Mouse (Mus musculus) c-Kit-positive CD71-positive TER-119-positive erythroid progenitor cells, embryonic 14.5 days (primary cell): ENCODE measurements around the gene Wdfy3.

Source experiments
- DNase-seq: peaks from one replicate; pipeline ENCODE4 v3.0.0-alpha.2; 2013; ENCODE audit warnings: low spot score

The Wdfy3 gene

DNA sequence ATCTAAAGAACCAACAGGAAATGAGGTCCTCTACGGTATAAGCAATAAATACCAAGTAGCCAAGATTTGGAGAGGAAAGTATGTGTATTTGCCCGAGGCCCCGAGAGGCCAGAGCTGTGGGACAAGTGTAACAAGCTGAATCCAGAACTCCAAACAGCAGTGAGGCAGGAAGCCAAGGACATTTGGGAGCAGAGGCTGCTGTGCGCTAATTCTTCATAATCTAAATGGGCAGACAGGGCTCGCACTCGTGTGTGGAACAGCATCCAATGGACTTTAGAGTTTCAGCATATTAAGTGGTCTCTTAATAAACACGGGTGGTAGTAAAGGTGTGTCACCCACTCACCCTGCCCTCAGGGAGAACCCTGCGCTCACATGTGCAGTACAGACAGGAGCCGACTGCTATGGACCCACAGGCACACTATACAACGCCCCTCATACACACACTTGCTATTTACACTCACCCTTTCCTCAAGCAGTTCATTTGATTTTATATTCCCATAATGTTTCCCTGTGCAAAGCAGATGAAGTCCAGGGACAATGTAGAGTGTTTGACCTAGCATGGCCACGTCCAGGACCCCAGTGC lies 15.1 kb downstream of the Wdfy3 start:
- no peak for DNase-seq

GRCm38 (mm10) chr5:102052906-102053305 lies 16.8 kb downstream of the Wdfy3 start:
- no peak for DNase-seq

GRCm38 (mm10) chr5:102052465-102052864 lies 17.3 kb downstream of the Wdfy3 start:
- DNase-seq = no peak

- no peak for DNase-seq
These were observed 19.0 kb downstream of the Wdfy3 start for GRCm38 (mm10) chr5:102050677-102051076.

- DNase-seq = no peak
These were observed 21.3 kb downstream of the Wdfy3 start for GRCm38 (mm10) chr5:102048416-102048815.

- DNase-seq = no peak
These were observed 23.1 kb downstream of the Wdfy3 start for GRCm38 (mm10) chr5:102046617-102047116.

DNA sequence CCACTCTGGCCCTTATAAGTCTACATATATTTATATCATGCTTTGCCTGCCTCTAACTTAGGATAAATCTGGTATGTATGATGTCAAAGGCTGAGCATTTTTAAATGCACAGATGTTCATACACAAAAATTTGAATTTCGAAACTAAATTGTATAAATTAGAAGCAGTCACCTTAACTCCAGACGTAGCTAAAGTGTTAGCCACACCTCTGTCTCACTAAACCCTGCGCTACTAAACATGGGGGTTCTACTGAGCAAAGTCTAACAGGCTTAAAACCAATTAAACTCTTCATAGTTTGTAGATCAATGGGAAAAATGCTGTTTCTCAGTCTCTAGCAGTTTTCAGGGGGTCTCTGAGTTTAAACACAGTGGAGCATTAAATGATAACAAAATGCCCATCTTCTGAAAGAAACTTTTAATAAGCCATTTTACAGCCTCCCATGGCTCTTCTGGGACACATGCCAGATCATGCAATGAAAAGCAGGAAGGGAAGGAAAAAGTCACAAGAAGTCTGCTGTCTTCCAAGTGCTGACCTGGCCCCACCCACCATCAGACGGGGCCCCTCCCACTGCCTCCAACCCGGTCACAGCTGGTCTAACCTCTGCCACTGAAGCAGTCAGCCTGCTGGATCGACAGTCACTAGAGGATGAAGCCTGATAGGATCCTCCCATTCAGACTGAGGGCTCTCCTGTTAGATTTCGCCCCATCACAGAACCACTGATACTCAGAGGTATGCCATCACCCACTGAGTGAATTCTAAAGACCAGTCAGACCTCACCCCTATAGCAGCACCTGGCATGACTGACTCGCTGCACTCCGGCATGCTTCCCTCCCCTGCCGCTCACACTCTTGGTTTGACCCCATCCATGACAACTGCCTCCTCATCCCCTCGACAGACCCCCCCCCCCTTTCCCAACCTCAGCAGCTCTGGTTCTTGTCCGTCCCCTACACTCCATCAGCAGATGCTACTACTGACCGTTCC lies 23.8 kb downstream of the Wdfy3 start:
- DNase-seq = peak; percentile 61

- peak; percentile 80 for DNase-seq
These were observed 24.5 kb downstream of the Wdfy3 start for GRCm38 (mm10) chr5:102045177-102045576.

GRCm38 (mm10) chr5:102033281-102033680 lies 36.4 kb downstream of the Wdfy3 start:
- DNase-seq = no peak

DNA sequence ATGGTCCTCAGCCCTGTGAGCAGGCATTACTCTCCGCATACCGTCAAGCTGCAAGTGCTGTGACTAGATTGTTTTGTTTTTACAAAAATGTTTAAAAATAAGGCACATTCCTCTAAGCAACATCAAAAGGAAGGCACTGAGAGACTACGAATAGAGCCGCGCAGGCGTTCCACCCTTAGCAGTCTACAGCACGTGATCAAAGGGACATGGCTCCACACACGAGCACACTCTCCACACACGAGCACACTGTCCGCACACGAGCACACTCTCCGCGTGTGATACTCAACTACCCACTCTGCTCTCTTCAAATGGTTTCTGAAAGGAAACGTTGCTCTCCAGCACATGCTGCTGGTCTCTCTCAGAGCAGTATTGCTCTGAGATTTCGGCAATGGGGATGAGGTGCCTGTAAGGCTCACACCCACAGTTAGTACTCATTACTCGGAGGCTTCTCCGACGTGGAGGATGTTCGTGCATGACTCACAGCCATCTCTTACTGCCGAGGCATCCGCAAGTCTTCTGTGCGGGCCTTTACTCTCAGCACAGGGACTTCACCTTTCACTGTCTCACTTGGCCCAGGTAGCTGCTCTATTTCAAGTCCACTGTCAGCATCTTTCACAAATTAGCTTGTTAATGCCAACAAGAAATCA lies 37.0 kb downstream of the Wdfy3 start:
- DNase-seq = no peak

GRCm38 (mm10) chr5:102032191-102032590 lies 37.5 kb downstream of the Wdfy3 start:
- DNase-seq = no peak

DNA sequence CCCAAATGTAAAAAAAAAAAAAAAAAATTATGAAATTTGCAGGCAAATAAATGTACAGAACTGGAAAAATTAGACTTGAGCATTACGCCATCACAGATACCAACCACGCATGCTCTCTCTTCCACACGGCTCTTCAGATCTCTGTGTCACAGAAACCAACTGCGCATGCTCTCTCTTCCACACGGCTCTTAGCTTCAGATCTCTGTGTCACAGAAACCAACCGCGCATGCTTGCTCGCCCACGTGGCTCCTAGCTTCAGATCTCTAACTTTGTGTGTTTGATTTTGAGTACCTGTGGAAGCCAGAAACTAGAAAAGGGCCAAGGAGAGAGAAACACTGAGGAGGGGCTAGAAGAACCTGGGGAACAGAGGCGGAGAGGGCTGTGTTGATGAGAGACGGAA lies 46.3 kb downstream of the Wdfy3 start:
- no peak for DNase-seq

DNA sequence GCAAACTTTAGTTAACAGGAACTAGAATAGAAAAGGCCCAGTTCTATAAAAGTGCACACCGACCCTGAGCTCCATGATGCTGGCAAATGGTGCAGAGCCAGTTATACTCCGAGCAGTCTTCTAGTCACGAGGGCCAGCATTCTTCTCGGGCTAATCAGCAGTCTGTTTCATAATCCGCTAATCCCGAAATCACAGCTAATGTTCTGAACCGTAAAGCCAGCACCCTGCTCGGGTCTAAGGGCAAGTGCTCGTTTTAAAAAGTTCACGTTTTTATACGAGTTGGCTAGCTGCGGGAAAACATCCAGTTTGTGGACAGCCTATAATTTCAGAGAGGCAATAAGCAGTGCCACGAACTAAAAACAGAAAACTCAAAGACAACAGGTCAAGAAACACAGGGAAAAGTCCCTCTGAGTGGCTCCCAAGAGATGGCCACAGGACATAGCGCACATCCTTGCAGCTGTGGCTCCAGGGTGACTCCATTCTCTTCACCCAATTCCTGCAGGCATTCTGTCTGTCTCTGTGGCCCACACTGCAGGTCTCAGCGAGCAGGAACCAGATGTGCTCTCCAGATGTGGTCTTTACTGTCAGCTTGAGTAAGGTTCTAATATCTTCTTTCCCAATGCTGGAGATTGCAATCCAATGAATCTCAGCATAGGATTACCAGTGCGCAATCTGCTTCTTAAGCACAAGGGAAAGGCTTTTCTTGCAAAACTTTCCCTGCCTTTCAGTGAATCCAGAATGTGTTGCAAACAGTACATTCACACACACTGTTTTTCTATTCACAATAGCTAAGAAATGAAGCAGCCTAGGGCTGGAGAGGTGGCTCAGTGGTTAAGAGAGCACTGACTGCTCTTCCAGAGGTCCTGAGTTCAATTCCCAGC lies 47.5 kb downstream of the Wdfy3 start:
- DNase-seq = no peak

GRCm38 (mm10) chr5:102014235-102014634 lies 55.5 kb downstream of the Wdfy3 start:
- no peak for DNase-seq

DNA sequence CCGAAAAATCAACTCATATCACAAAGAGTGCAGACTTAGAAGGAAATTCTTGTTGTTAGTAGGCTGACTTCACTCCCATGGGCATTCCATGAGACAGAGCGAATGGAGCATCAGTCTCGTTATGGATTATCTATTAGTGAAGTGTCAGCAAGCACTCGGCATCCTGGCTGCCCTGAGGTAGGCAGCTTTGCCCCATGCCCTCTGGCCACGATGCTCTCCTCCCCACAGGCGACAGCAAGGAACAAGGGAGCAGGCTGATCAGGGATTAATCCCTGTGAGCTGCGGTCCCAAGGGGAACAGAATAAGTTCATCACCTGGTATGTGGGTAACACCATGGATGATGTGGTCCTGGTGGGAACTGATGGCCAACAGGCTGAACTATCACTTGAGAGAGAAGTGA lies 55.9 kb downstream of the Wdfy3 start:
- no peak for DNase-seq

- no peak for DNase-seq
These were observed 58.8 kb downstream of the Wdfy3 start for GRCm38 (mm10) chr5:102010961-102011360.

DNA sequence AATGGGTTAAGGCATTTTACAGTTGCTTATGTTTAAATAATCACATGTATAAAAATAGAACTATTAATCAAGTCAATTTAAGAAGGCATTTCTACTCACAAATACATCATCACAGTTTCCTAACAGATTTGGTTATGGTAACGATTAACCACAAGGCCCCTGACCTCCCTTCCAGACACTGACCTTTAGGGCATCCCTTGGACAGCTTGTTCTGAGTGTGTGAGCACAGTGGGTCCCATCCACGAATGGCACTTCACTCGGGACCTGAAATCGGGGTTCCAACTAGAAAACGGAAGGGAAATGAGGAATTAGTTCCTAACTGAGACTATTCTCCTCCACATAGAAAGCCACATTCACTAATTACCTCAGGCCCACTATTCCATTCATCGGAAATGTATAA lies 60.1 kb downstream of the Wdfy3 start:
- no peak for DNase-seq

GRCm38 (mm10) chr5:102008712-102009111 lies 61.0 kb downstream of the Wdfy3 start:
- DNase-seq = no peak

DNA sequence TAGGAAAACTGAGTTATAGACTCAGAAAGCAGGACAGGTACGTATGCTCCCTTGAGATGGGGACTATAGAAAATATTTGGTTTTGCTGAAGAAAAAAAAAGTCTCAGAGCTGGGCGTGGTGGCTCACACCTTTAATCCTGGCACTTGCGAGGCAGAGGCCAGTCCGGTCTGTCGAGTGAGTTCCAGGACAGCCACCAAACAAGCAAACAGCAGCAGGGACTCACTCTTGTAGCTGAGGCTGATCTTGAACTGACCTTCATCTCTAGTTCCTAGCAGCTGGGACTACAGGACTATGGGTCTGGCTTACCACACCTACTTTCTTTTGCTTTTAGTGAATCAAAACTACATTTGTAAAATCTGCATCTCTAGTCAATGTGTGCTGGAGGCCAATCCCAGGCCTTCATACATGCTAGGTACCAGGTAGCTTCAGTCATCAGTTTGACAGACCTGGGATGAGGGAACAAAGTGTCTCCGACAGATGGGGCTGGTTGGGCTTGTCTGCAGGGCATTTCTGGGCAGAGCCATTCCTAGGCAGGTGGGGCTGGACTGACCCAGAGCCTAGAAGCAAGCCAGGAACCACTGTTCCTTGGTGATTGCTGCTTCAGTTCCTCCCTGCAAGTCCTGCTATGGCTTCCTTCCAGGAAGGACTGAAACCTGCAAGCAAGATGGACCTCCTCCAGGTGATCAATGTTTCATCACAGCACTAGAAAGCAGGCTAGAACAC lies 63.3 kb downstream of the Wdfy3 start:
- no peak for DNase-seq

DNA sequence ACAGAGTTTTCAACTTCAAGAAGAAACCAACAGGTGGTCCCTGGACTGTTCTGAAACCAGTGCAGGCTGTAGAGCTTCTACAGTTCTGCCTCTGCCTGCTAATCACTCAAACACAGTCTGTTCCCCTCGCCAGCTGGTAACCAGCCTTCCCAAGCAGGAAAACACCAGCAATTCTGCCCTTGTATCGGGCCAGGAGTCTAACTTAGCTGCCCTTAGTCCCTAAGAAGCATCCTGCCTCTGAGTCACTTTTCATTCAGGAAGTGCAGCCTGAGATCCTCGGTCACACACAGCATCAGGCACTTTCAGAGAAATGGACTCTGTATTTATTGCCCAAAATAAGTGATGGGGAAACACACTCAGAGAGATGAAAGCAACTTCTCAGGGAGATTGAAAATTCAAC lies 66.3 kb downstream of the Wdfy3 start:
- DNase-seq = no peak

GRCm38 (mm10) chr5:102001026-102001425 lies 68.7 kb downstream of the Wdfy3 start:
- no peak for DNase-seq
